Mouse (Mus musculus) liver, embryonic 14.5 days (tissue): ENCODE measurements around the gene Spty2d1. TPM values are rescaled to one million over a fixed set of nuclear protein-coding genes. Genes with fewer than 3 reads are reported as not detected.

ENCODE experiments used
- ATAC-seq: fragments of 200-750 bp; cut with Nextera tagmentation; 2 replicates; pipeline ENCODE4 v1.8.0; 2017; ENCODE audit warnings: moderate number of reproducible peaks, mild to moderate bottlenecking, moderate library complexity; ENCODE audit not compliant: insufficient read depth
- DNase-seq, 3 experiments: peaks; one replicate each; pipeline ENCODE4 v3.0.0-alpha.2; 2012 to 2013; ENCODE audit warnings: low read depth in 3 of 3, low spot score in 3 of 3
- H3K27ac ChIP-seq: fragments of 300-500 bp; sonication (generic); 2 replicates; pipeline ENCODE4 v1.5.1; 2014; ENCODE audit warnings: moderate library complexity, mild to moderate bottlenecking, control low read depth, inconsistent platforms
- H3K27me3 ChIP-seq: fragments of 300-500 bp; sonication (generic); 2 replicates; pipeline ENCODE4 v1.6.1; 2014; ENCODE audit warnings: mild to moderate bottlenecking, low read length, moderate library complexity; ENCODE audit not compliant: control insufficient read depth, insufficient read depth
- H3K36me3 ChIP-seq: fragments of 300-500 bp; sonication (generic); replicated peaks from 2 replicates; pipeline ENCODE4 v1.6.1; 2014; ENCODE audit warnings: low read depth; ENCODE audit not compliant: control insufficient read depth, insufficient read depth
- H3K4me1 ChIP-seq, 2 experiments: fragments of 200-500 bp in 1 of 2; fragments of 300-500 bp in 1 of 2; sonication (generic) in 1 of 2; replicated peaks; 2 replicates each; pipeline ENCODE4 v1.6.1; 2012 to 2014; ENCODE audit warnings: antibody characterized with exemption in 1 of 2, inconsistent platforms in 1 of 2, low read length in 1 of 2; ENCODE audit not compliant: control insufficient read depth in 2 of 2, insufficient read depth in 2 of 2
- H3K4me2 ChIP-seq: fragments of 300-500 bp; sonication (generic); 2 replicates; pipeline ENCODE4 v1.6.1; 2014; ENCODE audit warnings: low read depth, mild to moderate bottlenecking, control low read depth, moderate library complexity
- H3K4me3 ChIP-seq, 2 experiments: fragments of 200-500 bp in 1 of 2; fragments of 300-500 bp in 1 of 2; sonication (generic) in 1 of 2; 2 replicates each; pipeline ENCODE4 v1.5.1; 2012 to 2014; ENCODE audit warnings: low read depth in 2 of 2, low read length in 2 of 2, mild to moderate bottlenecking in 2 of 2, control low read depth in 1 of 2, inconsistent platforms in 1 of 2, moderate library complexity in 1 of 2; ENCODE audit not compliant: insufficient read depth in 1 of 2
- H3K9ac ChIP-seq: fragments of 300-500 bp; sonication (generic); replicated peaks from 2 replicates; pipeline ENCODE4 v1.6.1; 2014; ENCODE audit warnings: mild to moderate bottlenecking, control low read depth, moderate library complexity
- H3K9me3 ChIP-seq: fragments of 300-500 bp; sonication (generic); 2 replicates; pipeline ENCODE4 v1.6.1; 2016; ENCODE audit warnings: low read length, mixed read lengths; ENCODE audit not compliant: control insufficient read depth
- CTCF ChIP-seq: IDR thresholded peaks from 2 replicates; pipeline ENCODE4 v1.5.1; 2016; ENCODE audit warnings: antibody characterized with exemption, low read depth, control low read depth
- EP300 ChIP-seq: IDR thresholded peaks from 2 replicates; pipeline ENCODE4 v1.6.1; 2016; ENCODE audit warnings: antibody characterized with exemption, low read depth
- WGBS: fragments of 180-500 bp; shearing (Covaris S2); extraction: QIAGEN DNeasy Blood & Tissue Kit; methylation state at CpG from one replicate; pipeline ENCODE4 v1.1.7; 2014; ENCODE audit not compliant: insufficient replicate concordance; 5-methylcytosine and 5-hydroxymethylcytosine counted together
- polyA plus RNA-seq, 2 experiments: library from polyadenylated mRNA; depleted of rRNA in 1 of 2; stranded (reverse) in 1 of 2; unstranded in 1 of 2; fragments of >200 nt; fragmentation: Nextera tagmentation in 1 of 2; extraction: Ambion mirVana in 1 of 2; gene quantifications; 2 replicates each; pipeline versions ENCODE4 v1.2.1 to v1.2.3; 2012 to 2014

Spty2d1 gene
- polyA plus RNA-seq, 2 experiments, result 5.9 to 10.1 TPM

- H3K4me2 ChIP-seq, result no peak overlapping the region
- H3K9me3 ChIP-seq, result no peaks in the 10 kb centered on the region
- TF ChIP-seq EP300, result no peak
- no peak for TF ChIP-seq CTCF
- ATAC-seq (0 out of 2 replicates have a peak, but pooled peaks have one; percentile 38), DNase-seq (no peak)
- H3K9ac ChIP-seq, result no peak overlapping the region
- H3K27me3 ChIP-seq, result no peaks in the 10 kb centered on the region
- no peak overlapping the region for H3K27ac ChIP-seq
- peaks cover 5 to 9% of the 10 kb centered on the region in 2 experiments for H3K4me1 ChIP-seq
- H3K4me3 ChIP-seq, result no peak overlapping the region
- WGBS, result 46% methylated on average over 8 of the region's 8 CpGs
- H3K36me3 ChIP-seq, result peaks cover 2% of the 10 kb centered on the region; the same call in 1 of the 2 replicates
Measured at GRCm38 (mm10) chr7:46985718-46986505, 22.3 kb downstream of the Spty2d1 start.

- DNase-seq (no peak), ATAC-seq (no peak)
- Histone ChIP-seq H3K4me1 (no peaks in the 10 kb centered on the region), H3K27me3 (no peaks in the 10 kb centered on the region), H3K4me3 (no peak within 1 kb of the TSS), H3K27ac (no peak within 1 kb of the TSS), H3K9ac (no peak within 1 kb of the TSS), H3K4me2 (no peak within 1 kb of the TSS), H3K9me3 (no peaks in the 10 kb centered on the region), H3K36me3 (no peaks in the 10 kb centered on the region)
- 65% methylated on average over 3 of the region's 3 CpGs for WGBS
- TF ChIP-seq CTCF (no peak), EP300 (no peak)
Measured at GRCm38 (mm10) chr7:46983280-46983679, 24.9 kb downstream of the Spty2d1 start, which contains the start of gene Gm9999. TSS of gene Gm9999 (plus strand) at chr7:46983580.

- Histone ChIP-seq H3K4me3 (no peak overlapping the region), H3K4me2 (no peak overlapping the region), H3K36me3 (no peaks in the 10 kb centered on the region), H3K9me3 (no peaks in the 10 kb centered on the region), H3K9ac (no peak overlapping the region), H3K4me1 (peaks cover 2 to 11% of the 10 kb centered on the region in 2 experiments; a peak in 3 of 4 replicates), H3K27me3 (no peaks in the 10 kb centered on the region), H3K27ac (no peak overlapping the region)
- 76% methylated on average over 11 of the region's 11 CpGs for WGBS
- ATAC-seq, result no peak
- no peak for DNase-seq
- TF ChIP-seq EP300 (no peak), CTCF (no peak)
Measured at GRCm38 (mm10) chr7:46975456-46975855, 32.8 kb downstream of the Spty2d1 start.

- peaks cover 2 to 11% of the 10 kb centered on the region in 2 experiments; a peak in 3 of 4 replicates for H3K4me1 ChIP-seq
- H3K9me3 ChIP-seq, result no peaks in the 10 kb centered on the region
- DNase-seq (no peak), ATAC-seq (no peak)
- TF ChIP-seq CTCF (no peak), EP300 (peak; percentile 41)
- H3K4me2 ChIP-seq, result no peak overlapping the region
- H3K4me3 ChIP-seq, result no peak overlapping the region
- 58% methylated on average over 4 of the region's 4 CpGs for WGBS
- H3K27me3 ChIP-seq, result no peaks in the 10 kb centered on the region; the same call in 1 of the 2 replicates
- no peak overlapping the region for H3K9ac ChIP-seq
- H3K36me3 ChIP-seq, result no peaks in the 10 kb centered on the region
- no peak overlapping the region for H3K27ac ChIP-seq
Measured at GRCm38 (mm10) chr7:46974648-46975047, 33.6 kb downstream of the Spty2d1 start.

GRCm38 (mm10) chr7:46969898-46970297, 38.3 kb downstream of the Spty2d1 start:
- no peak for TF ChIP-seq CTCF
- TF ChIP-seq EP300, result no peak
- WGBS, result 75% methylated on average over 4 of the region's 4 CpGs
- no peak overlapping the region for H3K4me2 ChIP-seq
- no peaks in the 10 kb centered on the region; the same call in 1 of the 2 replicates for H3K27me3 ChIP-seq
- no peaks in the 10 kb centered on the region for H3K9me3 ChIP-seq
- no peak overlapping the region for H3K27ac ChIP-seq
- no peak for DNase-seq
- peaks cover 2 to 11% of the 10 kb centered on the region in 2 experiments; a peak in 3 of 4 replicates for H3K4me1 ChIP-seq
- H3K36me3 ChIP-seq, result no peaks in the 10 kb centered on the region
- no peak for ATAC-seq
- no peak overlapping the region for H3K9ac ChIP-seq
- no peak overlapping the region for H3K4me3 ChIP-seq
